In the genomic region with DNA sequence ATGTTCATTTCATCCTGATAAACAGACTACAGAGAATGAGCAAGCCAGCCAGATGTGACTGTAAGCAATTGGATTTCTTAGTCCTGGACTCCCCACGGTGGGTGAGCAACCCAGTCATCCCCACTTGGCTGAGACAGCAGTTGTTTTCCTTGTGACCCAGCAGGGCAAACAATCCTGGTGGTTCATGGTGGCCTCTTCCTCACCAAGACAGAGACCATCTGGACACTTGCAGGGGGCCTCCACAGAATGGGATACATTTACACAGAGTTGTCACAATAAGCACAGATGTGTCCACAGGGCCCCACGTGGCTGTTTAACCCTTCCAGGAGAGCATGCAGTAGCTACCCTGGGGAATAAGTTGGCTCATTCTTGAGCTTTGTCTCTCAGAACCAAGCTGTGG, we compare ENCODE assay signal across 24 mouse cellular contexts.
A peak's percentile ranks its signal among the peaks of the same experiment; 100 is the strongest.
DNase-seq lines count a peak whose midpoint lies in the region; ATAC-seq and TF ChIP-seq lines count a peak whose summit lies in the region.
"Had no signal": no experiment of that assay in that cellular context is flagged by ENCODE, and none has a peak within 500 bp of the region (broad histone marks: within the 10 kb centered on the region; RNA-seq: fewer than 3 reads in every experiment).

No protein-coding gene starts in this region.

- H3K9ac ChIP-seq in hindbrain, embryonic 12.5 days, result no peak overlapping the region
- H3K9ac ChIP-seq in kidney, embryonic 16.5 days (replicated peaks; ENCODE audit: low read length), result no peak overlapping the region
- H3K9ac ChIP-seq in lung, postnatal 0 days (replicated peaks; ENCODE audit: low read depth), result no peak overlapping the region
- H3K9ac ChIP-seq in forebrain, embryonic 11.5 days (ENCODE audit: low read length), result no peak overlapping the region
- H3K9ac ChIP-seq: forebrain, embryonic 12.5 days; hindbrain, embryonic 15.5 days; liver, embryonic 15.5 days; midbrain, embryonic 12.5 days; neural tube, embryonic 13.5 days; stomach, embryonic 15.5 days had no signal

- no peak overlapping the region for H3K4me3 ChIP-seq in hindbrain, embryonic 10.5 days
- no peak overlapping the region for H3K4me3 ChIP-seq in hindbrain, embryonic 12.5 days
- H3K4me3 ChIP-seq in kidney, embryonic 16.5 days (ENCODE audit: low read length), result no peak overlapping the region
- no peak overlapping the region for H3K4me3 ChIP-seq in lung, postnatal 0 days (ENCODE audit: low read depth, low read length)
- no peak overlapping the region for H3K4me3 ChIP-seq in forebrain, embryonic 11.5 days (ENCODE audit: low read depth, low read length)
- H3K4me3 ChIP-seq: forebrain, embryonic 12.5 days; hindbrain, embryonic 15.5 days; left cerebral cortex, adult 2 months; limb, embryonic 10.5 days; liver, embryonic 15.5 days; midbrain, embryonic 12.5 days; neural tube, embryonic 13.5 days; stomach, embryonic 15.5 days had no signal

- no peaks in the 10 kb centered on the region for H3K9me3 ChIP-seq in hindbrain, embryonic 10.5 days
- no peaks in the 10 kb centered on the region for H3K9me3 ChIP-seq in hindbrain, embryonic 12.5 days (replicated peaks)
- no peaks in the 10 kb centered on the region for H3K9me3 ChIP-seq in kidney, embryonic 16.5 days (ENCODE audit: low read length)
- H3K9me3 ChIP-seq in lung, postnatal 0 days (ENCODE audit: low read length), result no peaks in the 10 kb centered on the region
- no peaks in the 10 kb centered on the region for H3K9me3 ChIP-seq in forebrain, embryonic 11.5 days (ENCODE audit: control insufficient read depth, low read length)
- H3K9me3 ChIP-seq: forebrain, embryonic 12.5 days; hindbrain, embryonic 15.5 days; limb, embryonic 10.5 days; liver, embryonic 15.5 days; midbrain, embryonic 12.5 days; neural tube, embryonic 13.5 days; stomach, embryonic 15.5 days had no signal

- H3K27ac ChIP-seq in hindbrain, embryonic 10.5 days, result no peak overlapping the region
- no peak overlapping the region for H3K27ac ChIP-seq in hindbrain, embryonic 12.5 days
- H3K27ac ChIP-seq in kidney, embryonic 16.5 days (ENCODE audit: low read length), result peak overlapping the region; percentile 11; the same call in 1 of the 2 replicates
- no peak overlapping the region for H3K27ac ChIP-seq in lung, postnatal 0 days (ENCODE audit: low read length)
- H3K27ac ChIP-seq in forebrain, embryonic 11.5 days (ENCODE audit: low read depth, low read length), result no peak overlapping the region
- H3K27ac ChIP-seq: forebrain, embryonic 12.5 days; hindbrain, embryonic 15.5 days; left cerebral cortex, adult 2 months; limb, embryonic 10.5 days; liver, embryonic 15.5 days; macrophage; midbrain, embryonic 12.5 days; neural tube, embryonic 13.5 days; stomach, embryonic 15.5 days had no signal

- peak; percentile 38 for DNase-seq in hindbrain, embryonic 10.5 days (ENCODE audit: low spot score)
- DNase-seq in kidney, postnatal 14 days, result no peak
- DNase-seq in lung, postnatal 0 days (ENCODE audit: low spot score), result peak; percentile 12
- DNase-seq in lung, postnatal 4 days, result no peak
- DNase-seq in retina, embryonic 14.5 days (ENCODE audit: low spot score), result peak; percentile 26
- no peak for DNase-seq in forebrain, embryonic 11.5 days (ENCODE audit: low spot score)
- DNase-seq: adrenal gland, postnatal 25 days; cerebellum, adult 9-10 months; gastrocnemius, postnatal 25 days; heart, adult 18-20 months; kidney, adult 8-10 months; liver; thymus, postnatal 36 days had no signal

- H3K36me3 ChIP-seq in hindbrain, embryonic 10.5 days, result no peaks in the 10 kb centered on the region
- no peaks in the 10 kb centered on the region for H3K36me3 ChIP-seq in hindbrain, embryonic 12.5 days
- peaks cover 4% of the 10 kb centered on the region; the same call in 1 of the 2 replicates for H3K36me3 ChIP-seq in kidney, embryonic 16.5 days (ENCODE audit: insufficient read depth, low read length)
- no peaks in the 10 kb centered on the region for H3K36me3 ChIP-seq in lung, postnatal 0 days (ENCODE audit: insufficient read depth, low read length)
- H3K36me3 ChIP-seq in forebrain, embryonic 11.5 days (ENCODE audit: control insufficient read depth, insufficient read depth, low read length), result no peaks in the 10 kb centered on the region
- H3K36me3 ChIP-seq: hindbrain, embryonic 15.5 days; liver, embryonic 15.5 days; midbrain, embryonic 12.5 days; neural tube, embryonic 13.5 days; stomach, embryonic 15.5 days had no signal

- no peak overlapping the region for H3K4me2 ChIP-seq in hindbrain, embryonic 12.5 days (replicated peaks)
- no peak overlapping the region for H3K4me2 ChIP-seq in kidney, embryonic 16.5 days (replicated peaks; ENCODE audit: low read depth, low read length)
- H3K4me2 ChIP-seq in lung, postnatal 0 days (replicated peaks; ENCODE audit: low read depth, low read length), result no peak overlapping the region
- H3K4me2 ChIP-seq in forebrain, embryonic 11.5 days (ENCODE audit: low read depth, low read length, severe bottlenecking), result no peak overlapping the region
- H3K4me2 ChIP-seq: forebrain, embryonic 12.5 days; hindbrain, embryonic 15.5 days; liver, embryonic 15.5 days; midbrain, embryonic 12.5 days; neural tube, embryonic 13.5 days; stomach, embryonic 15.5 days had no signal

- no peak for TF ChIP-seq CTCF in lung, postnatal 0 days (IDR thresholded peaks at IDR 0.05)

- H3K4me1 ChIP-seq in hindbrain, embryonic 10.5 days (replicated peaks), result peaks cover 7% of the 10 kb centered on the region; the same call in 1 of the 2 replicates
- 0 out of 2 replicates have a peak, but pooled peaks cover 3% of the 10 kb centered on the region for H3K4me1 ChIP-seq in hindbrain, embryonic 12.5 days
- peaks cover 18% of the 10 kb centered on the region for H3K4me1 ChIP-seq in kidney, embryonic 16.5 days (ENCODE audit: insufficient read depth, low read length)
- H3K4me1 ChIP-seq in lung, postnatal 0 days (ENCODE audit: insufficient read depth, low read depth, low read length), result no peaks in the 10 kb centered on the region
- H3K4me1 ChIP-seq in forebrain, embryonic 11.5 days (replicated peaks; ENCODE audit: control insufficient read depth, insufficient read depth, low read length), result no peaks in the 10 kb centered on the region
- H3K4me1 ChIP-seq: forebrain, embryonic 12.5 days; stomach, embryonic 15.5 days had no signal

- WGBS in hindbrain, embryonic 10.5 days, result 46% methylated on average over 2 of the region's 2 CpGs
- 51% methylated on average over 2 of the region's 2 CpGs for WGBS in hindbrain, embryonic 12.5 days
- WGBS in kidney, embryonic 16.5 days, result 17% methylated on average over 2 of the region's 2 CpGs
- 27% methylated on average over 2 of the region's 2 CpGs for WGBS in lung, postnatal 0 days
- 39% methylated on average over 2 of the region's 2 CpGs for WGBS in forebrain, embryonic 11.5 days

- TF ChIP-seq EP300 in lung, postnatal 0 days (IDR thresholded peaks at IDR 0.05), result no peak

- H3K27me3 ChIP-seq in hindbrain, embryonic 10.5 days (ENCODE audit: insufficient read depth, poor library complexity, severe bottlenecking), result no peaks in the 10 kb centered on the region
- H3K27me3 ChIP-seq in hindbrain, embryonic 12.5 days, result no peaks in the 10 kb centered on the region
- no peaks in the 10 kb centered on the region; the same call in none of the 2 replicates for H3K27me3 ChIP-seq in kidney, embryonic 16.5 days (ENCODE audit: insufficient read depth, low read length)
- H3K27me3 ChIP-seq in lung, postnatal 0 days (replicated peaks; ENCODE audit: insufficient read depth, low read length), result no peaks in the 10 kb centered on the region
- no peaks in the 10 kb centered on the region for H3K27me3 ChIP-seq in forebrain, embryonic 11.5 days (ENCODE audit: control insufficient read depth, insufficient read depth, low read length)
- H3K27me3 ChIP-seq: forebrain, embryonic 12.5 days; hindbrain, embryonic 15.5 days; liver, embryonic 15.5 days; midbrain, embryonic 12.5 days; neural tube, embryonic 13.5 days; stomach, embryonic 15.5 days had no signal

- ATAC-seq in hindbrain, embryonic 12.5 days (ENCODE audit: low FRiP score), result no peak
- ATAC-seq in kidney, embryonic 16.5 days (ENCODE audit: low FRiP score, low TSS enrichment), result peak; percentile 61; the same call in 1 of the 2 replicates
- no peak for ATAC-seq in lung, postnatal 0 days
- no peak for ATAC-seq in forebrain, embryonic 11.5 days (replicated peaks; ENCODE audit: low FRiP score)

Comparison
In these comparisons a context has a peak if more than half of its experiments do, and no peak if none do; other contexts are left out.
1. DNase-seq: peak in hindbrain, embryonic 10.5 days (single experiment), lung, postnatal 0 days (single experiment) and retina, embryonic 14.5 days (single experiment); none in kidney, postnatal 14 days (single experiment), lung, postnatal 4 days (0 of 2) and forebrain, embryonic 11.5 days (single experiment).